Mouse (Mus musculus): ENCODE data around the gene Nsl1.

Gene Nsl1

GRCm38 (mm10) chr1:191092050-191092449, 29.2 kb downstream of the Nsl1 start:
- in situ Hi-C loops (cut with MboI, MseI), result loop anchor here (5.0 kb wide), 1 partner anchor 190 kb away; no protein-coding TSS in a partner anchor

GRCm38 (mm10) chr1:191093578-191093977, 30.8 kb downstream of the Nsl1 start:
- in situ Hi-C loops (cut with MboI, MseI), result loop anchor here (5.0 kb wide), 1 partner anchor 189 kb away; no protein-coding TSS in a partner anchor

GRCm38 (mm10) chr1:191095019-191095418, 32.2 kb downstream of the Nsl1 start:
- in situ Hi-C loops (cut with MboI, MseI), result loop anchor here (5.0 kb wide), 1 partner anchor 82 kb away; no protein-coding TSS in a partner anchor

- in situ Hi-C loops (cut with MboI, MseI), result loop anchor here (5.0 kb wide), 1 partner anchor 80 kb away; no protein-coding TSS in a partner anchor
Measured at GRCm38 (mm10) chr1:191096871-191097681, 34.3 kb downstream of the Nsl1 start.

- in situ Hi-C loops (cut with MboI, MseI), result loop anchor here (5.0 kb wide), 1 partner anchor 79 kb away; no protein-coding TSS in a partner anchor
Measured at GRCm38 (mm10) chr1:191097802-191098747, 35.3 kb downstream of the Nsl1 start, which contains the start of gene Batf3. Gene Batf3 (plus strand): TSS chr1:191097847.

- in situ Hi-C loops (cut with MboI, MseI), result loop anchor here (5.0 kb wide), 1 partner anchor 78 kb away; no protein-coding TSS in a partner anchor
Measured at GRCm38 (mm10) chr1:191099114-191099513, 36.3 kb downstream of the Nsl1 start.

GRCm38 (mm10) chr1:191099772-191100291, 37.0 kb downstream of the Nsl1 start:
- in situ Hi-C loops (cut with MboI, MseI), result loop anchor here (5.0 kb wide), 1 partner anchor 77 kb away; no protein-coding TSS in a partner anchor

GRCm38 (mm10) chr1:191102730-191103370, 40.0 kb downstream of the Nsl1 start:
- in situ Hi-C loops (cut with MboI, MseI), result no loop called here

- in situ Hi-C loops (cut with MboI, MseI), result no loop called here
Measured at GRCm38 (mm10) chr1:191105246-191105645, 42.4 kb downstream of the Nsl1 start.

- in situ Hi-C loops (cut with MboI, MseI), result no loop called here
Measured at GRCm38 (mm10) chr1:191107306-191107705, 44.5 kb downstream of the Nsl1 start.

GRCm38 (mm10) chr1:191109907-191110306, 47.1 kb downstream of the Nsl1 start:
- in situ Hi-C loops (cut with MboI, MseI), result no loop called here

- in situ Hi-C loops (cut with MboI, MseI), result no loop called here
Measured at GRCm38 (mm10) chr1:191111146-191111545, 48.3 kb downstream of the Nsl1 start.

GRCm38 (mm10) chr1:191114868-191115267, 52.1 kb downstream of the Nsl1 start:
- in situ Hi-C loops (cut with MboI, MseI), result no loop called here

GRCm38 (mm10) chr1:191115514-191116238, 52.9 kb downstream of the Nsl1 start:
- in situ Hi-C loops (cut with MboI, MseI), result no loop called here

GRCm38 (mm10) chr1:191122744-191123143, 59.9 kb downstream of the Nsl1 start:
- in situ Hi-C loops (cut with MboI, MseI), result no loop called here

GRCm38 (mm10) chr1:191123696-191124095, 60.9 kb downstream of the Nsl1 start:
- in situ Hi-C loops (cut with MboI, MseI), result no loop called here

- in situ Hi-C loops (cut with MboI, MseI), result no loop called here
Measured at GRCm38 (mm10) chr1:191124288-191124687, 61.5 kb downstream of the Nsl1 start.

- in situ Hi-C loops (cut with MboI, MseI), result loop anchor here (5.0 kb wide), 1 partner anchor 39 kb away; no protein-coding TSS in a partner anchor
Measured at GRCm38 (mm10) chr1:191125811-191126638, 63.2 kb downstream of the Nsl1 start.

GRCm38 (mm10) chr1:191131692-191132091, 68.9 kb downstream of the Nsl1 start:
- in situ Hi-C loops (cut with MboI, MseI), result no loop called here

Measured in T-helper 1 cell (primary cell).